Mouse (Mus musculus) C2C12 (cell line): ENCODE measurements around the gene Kcns1.

Experiments
- CEBPB ChIP-seq: IDR thresholded peaks from one replicate; pipeline ENCODE4 v1.6.1; 2011; ENCODE audit warnings: low read depth, mild to moderate bottlenecking, control low read depth, moderate library complexity
- CTCF ChIP-seq: IDR thresholded peaks from one replicate; pipeline ENCODE4 v1.5.1; 2011; ENCODE audit not compliant: control insufficient read depth, insufficient read depth, insufficient read length
- MYOD1 ChIP-seq: IDR thresholded peaks from one replicate; pipeline ENCODE4 v1.6.1; 2011; ENCODE audit warnings: low read depth; ENCODE audit not compliant: control insufficient read depth, insufficient read length
- MYOG ChIP-seq: IDR thresholded peaks from one replicate; pipeline ENCODE4 v1.6.1; 2011; ENCODE audit not compliant: control insufficient read depth, insufficient read length; ENCODE audit errors: extremely low read depth
- USF1 ChIP-seq: IDR thresholded peaks from one replicate; pipeline ENCODE4 v1.6.1; 2011; ENCODE audit warnings: low read depth, mild to moderate bottlenecking, control low read depth, moderate library complexity

GRCm38 (mm10) chr2:164199626-164200327 is 28.9 kb upstream of the Kcns1 start, which contains the start of gene Wfdc15a:
- no peak for TF ChIP-seq CTCF
- no peak for TF ChIP-seq CEBPB
- no peak for TF ChIP-seq MYOD1
- TF ChIP-seq USF1: no peak
- TF ChIP-seq MYOG: no peak
